Mouse (Mus musculus): Measurements from ENCODE around the gene Pds5b.

- TF ChIP-seq EP300 (IDR thresholded peaks at IDR 0.05; ENCODE audit: insufficient read depth, low read depth, low read length) (no peak), POLR2A (IDR thresholded peaks at IDR 0.05; ENCODE audit: insufficient read depth, low read length) (no peak)
Observed at GRCm38 (mm10) chr5:150644926-150645325, 28.6 kb upstream of the Pds5b start.

All from ES-Bruce4 (cell line).